Mouse (Mus musculus) stomach, embryonic 16.5 days (tissue): Measurements from ENCODE around the gene Frmd4a. TPM values are rescaled to one million over a fixed set of nuclear protein-coding genes. Genes with fewer than 3 reads are reported as not detected.

ENCODE experiments used
- ATAC-seq: fragments of 200-750 bp; cut with Nextera tagmentation; 2 replicates; pipeline ENCODE4 v1.8.0; 2017; ENCODE audit warnings: moderate number of reproducible peaks, moderate TSS enrichment; ENCODE audit not compliant: insufficient read depth, low FRiP score
- H3K27ac ChIP-seq: fragments of 300-500 bp; sonication (generic); 2 replicates; pipeline ENCODE4 v1.5.1; 2014; ENCODE audit warnings: low read length
- H3K27me3 ChIP-seq: fragments of 300-500 bp; sonication (generic); 2 replicates; pipeline ENCODE4 v1.6.1; 2014; ENCODE audit warnings: low read length, control low read depth, mixed read lengths; ENCODE audit not compliant: control insufficient read depth, insufficient read depth
- H3K36me3 ChIP-seq: fragments of 300-500 bp; sonication (generic); 2 replicates; pipeline ENCODE4 v1.6.1; 2014; ENCODE audit warnings: low read length; ENCODE audit not compliant: control insufficient read depth, insufficient read depth
- H3K4me1 ChIP-seq: fragments of 300-500 bp; sonication (generic); 2 replicates; pipeline ENCODE4 v1.6.1; 2014; ENCODE audit warnings: low read length, control low read depth, mixed read lengths; ENCODE audit not compliant: control insufficient read depth, insufficient read depth
- H3K4me2 ChIP-seq: fragments of 300-500 bp; sonication (generic); 2 replicates; pipeline ENCODE4 v1.6.1; 2014; ENCODE audit warnings: low read depth, low read length, mixed read lengths
- H3K4me3 ChIP-seq: fragments of 300-500 bp; sonication (generic); replicated peaks from 2 replicates; pipeline ENCODE4 v1.5.1; 2014; ENCODE audit warnings: mild to moderate bottlenecking, low read length
- H3K9ac ChIP-seq: fragments of 300-500 bp; sonication (generic); 2 replicates; pipeline ENCODE4 v1.6.1; 2014; ENCODE audit warnings: low read length
- H3K9me3 ChIP-seq: fragments of 300-500 bp; sonication (generic); replicated peaks from 2 replicates; pipeline ENCODE4 v1.6.1; 2016; ENCODE audit warnings: low read length, control low read depth; ENCODE audit not compliant: control insufficient read depth
- WGBS: fragments of 180-500 bp; shearing (Covaris S2); extraction: QIAGEN DNeasy Blood & Tissue Kit; methylation state at CpG from one replicate; pipeline ENCODE4 v1.1.7; 2014; 5-methylcytosine and 5-hydroxymethylcytosine counted together
- polyA plus RNA-seq: library from polyadenylated mRNA; unstranded; fragments of >200 nt; fragmentation: Nextera tagmentation; extraction: Ambion mirVana; gene quantifications from 2 replicates; pipeline ENCODE4 v1.2.1, GENCODE M21; 2015

Gene Frmd4a
- polyA plus RNA-seq, 1 experiment from 2014 or later, result 19.6 TPM

- Histone ChIP-seq H3K27me3 (no peaks in the 10 kb centered on the region), H3K9me3 (no peaks in the 10 kb centered on the region), H3K4me3 (no peak overlapping the region), H3K27ac (no peak overlapping the region), H3K9ac (no peak overlapping the region), H3K36me3 (no peaks in the 10 kb centered on the region), H3K4me2 (no peak overlapping the region), H3K4me1 (peaks cover 24% of the 10 kb centered on the region)
- ATAC-seq, result no peak
- 66% methylated on average over 10 of the region's 10 CpGs for WGBS
Measured at GRCm38 (mm10) chr2:4296881-4297280, 279.4 kb downstream of the Frmd4a start.

DNA sequence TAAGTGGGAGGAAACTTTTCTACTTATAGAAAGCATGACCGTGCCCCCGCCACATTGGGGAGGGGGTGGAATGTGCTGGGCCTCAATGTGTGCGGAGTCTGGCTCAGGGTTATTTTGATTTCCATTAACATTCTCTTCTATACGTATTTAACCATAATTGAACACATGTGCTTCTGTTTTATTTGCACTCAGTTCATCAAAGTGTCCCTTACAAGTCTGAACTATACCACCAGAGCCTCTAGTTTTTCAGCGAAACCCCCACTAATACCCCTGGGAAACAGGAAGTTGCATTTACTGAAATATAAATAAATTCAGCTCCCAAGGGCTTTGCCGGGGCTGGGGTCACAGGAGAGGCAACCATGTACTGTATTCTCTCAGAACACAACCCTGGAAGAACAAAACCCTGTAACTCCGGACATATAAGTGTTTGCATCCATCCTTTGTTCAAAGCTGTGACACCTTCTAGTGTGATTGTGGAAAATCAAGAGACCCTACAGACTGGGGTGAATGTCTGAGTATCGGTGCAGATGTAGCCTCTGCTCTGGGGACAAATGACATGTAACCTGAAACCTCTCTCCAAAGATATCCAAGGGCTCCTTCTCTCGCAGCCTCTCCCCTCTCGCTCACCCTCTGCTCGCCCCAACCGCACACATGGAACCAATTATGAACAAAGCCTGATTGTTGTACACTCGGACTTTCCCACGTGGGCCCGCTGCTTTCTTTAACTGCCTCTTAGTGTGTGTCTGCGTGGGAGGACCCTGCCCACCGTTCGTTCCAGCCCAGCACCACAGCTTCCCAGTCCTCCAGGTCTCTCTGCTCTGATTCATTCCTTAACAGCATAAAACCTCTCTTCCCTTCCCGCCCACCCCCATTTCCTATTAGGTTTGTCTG is 281.1 kb downstream of the Frmd4a start:
- peak; percentile 47 for ATAC-seq
- H3K36me3 ChIP-seq, result no peaks in the 10 kb centered on the region
- H3K4me1 ChIP-seq, result peaks cover 24% of the 10 kb centered on the region
- H3K4me3 ChIP-seq, result peak overlapping the region; percentile 19; the same call in 1 of the 2 replicates
- WGBS, result 7% methylated on average over 19 of the region's 19 CpGs
- H3K9ac ChIP-seq, result peak overlapping the region; percentile 60
- H3K27ac ChIP-seq, result peak overlapping the region; percentile 80
- peak overlapping the region; percentile 49 for H3K4me2 ChIP-seq
- H3K27me3 ChIP-seq, result no peaks in the 10 kb centered on the region
- no peaks in the 10 kb centered on the region for H3K9me3 ChIP-seq

GRCm38 (mm10) chr2:4299593-4299992 is 282.1 kb downstream of the Frmd4a start:
- H3K27me3 ChIP-seq, result no peaks in the 10 kb centered on the region
- no peak overlapping the region; the same call in 1 of the 2 replicates for H3K9ac ChIP-seq
- no peak overlapping the region for H3K4me3 ChIP-seq
- H3K27ac ChIP-seq, result peak overlapping the region; percentile 62; the same call in 1 of the 2 replicates
- 51% methylated on average over 12 of the region's 12 CpGs for WGBS
- no peaks in the 10 kb centered on the region for H3K36me3 ChIP-seq
- peak overlapping the region; percentile 49; the same call in 1 of the 2 replicates for H3K4me2 ChIP-seq
- peaks cover 24% of the 10 kb centered on the region for H3K4me1 ChIP-seq
- H3K9me3 ChIP-seq, result no peaks in the 10 kb centered on the region
- no peak for ATAC-seq

GRCm38 (mm10) chr2:4300383-4300811 is 282.9 kb downstream of the Frmd4a start:
- no peaks in the 10 kb centered on the region for H3K36me3 ChIP-seq
- ATAC-seq, result peak; percentile 45; the same call in 1 of the 2 replicates
- H3K9me3 ChIP-seq, result no peaks in the 10 kb centered on the region
- peak overlapping the region; percentile 49 for H3K4me3 ChIP-seq
- peak overlapping the region; percentile 91 for H3K27ac ChIP-seq
- 15% methylated on average over 13 of the region's 13 CpGs for WGBS
- peak overlapping the region; percentile 70 for H3K4me2 ChIP-seq
- H3K27me3 ChIP-seq, result no peaks in the 10 kb centered on the region
- H3K9ac ChIP-seq, result peak overlapping the region; percentile 66
- H3K4me1 ChIP-seq, result peaks cover 24% of the 10 kb centered on the region

- peak overlapping the region; percentile 70 for H3K4me2 ChIP-seq
- 6% methylated on average over 8 of the region's 8 CpGs for WGBS
- peak overlapping the region; percentile 49 for H3K4me3 ChIP-seq
- no peak for ATAC-seq
- H3K27ac ChIP-seq, result peak overlapping the region; percentile 91
- H3K36me3 ChIP-seq, result no peaks in the 10 kb centered on the region
- peak overlapping the region; percentile 66 for H3K9ac ChIP-seq
- H3K27me3 ChIP-seq, result no peaks in the 10 kb centered on the region
- no peaks in the 10 kb centered on the region for H3K9me3 ChIP-seq
- peaks cover 24% of the 10 kb centered on the region for H3K4me1 ChIP-seq
Measured at GRCm38 (mm10) chr2:4300816-4301215, 283.3 kb downstream of the Frmd4a start.

- H3K27me3 ChIP-seq, result no peaks in the 10 kb centered on the region
- H3K4me3 ChIP-seq, result peak overlapping the region; percentile 49
- no peak for ATAC-seq
- H3K9ac ChIP-seq, result peak overlapping the region; percentile 72
- 15% methylated on average over 5 of the region's 6 CpGs for WGBS
- no peaks in the 10 kb centered on the region for H3K36me3 ChIP-seq
- H3K27ac ChIP-seq, result peak overlapping the region; percentile 74
- no peaks in the 10 kb centered on the region for H3K9me3 ChIP-seq
- peaks cover 24% of the 10 kb centered on the region for H3K4me1 ChIP-seq
- peak overlapping the region; percentile 70 for H3K4me2 ChIP-seq
Measured at GRCm38 (mm10) chr2:4301256-4301655, 283.7 kb downstream of the Frmd4a start.

GRCm38 (mm10) chr2:4301692-4302091 is 284.2 kb downstream of the Frmd4a start:
- H3K27me3 ChIP-seq, result no peaks in the 10 kb centered on the region
- peak overlapping the region; percentile 70 for H3K4me2 ChIP-seq
- H3K9ac ChIP-seq, result peak overlapping the region; percentile 72
- no peak for ATAC-seq
- H3K4me3 ChIP-seq, result peak overlapping the region; percentile 49
- WGBS, result 28% methylated on average over 7 of the region's 7 CpGs
- H3K27ac ChIP-seq, result peak overlapping the region; percentile 74
- no peaks in the 10 kb centered on the region for H3K9me3 ChIP-seq
- H3K4me1 ChIP-seq, result peaks cover 24% of the 10 kb centered on the region
- H3K36me3 ChIP-seq, result no peaks in the 10 kb centered on the region

DNA sequence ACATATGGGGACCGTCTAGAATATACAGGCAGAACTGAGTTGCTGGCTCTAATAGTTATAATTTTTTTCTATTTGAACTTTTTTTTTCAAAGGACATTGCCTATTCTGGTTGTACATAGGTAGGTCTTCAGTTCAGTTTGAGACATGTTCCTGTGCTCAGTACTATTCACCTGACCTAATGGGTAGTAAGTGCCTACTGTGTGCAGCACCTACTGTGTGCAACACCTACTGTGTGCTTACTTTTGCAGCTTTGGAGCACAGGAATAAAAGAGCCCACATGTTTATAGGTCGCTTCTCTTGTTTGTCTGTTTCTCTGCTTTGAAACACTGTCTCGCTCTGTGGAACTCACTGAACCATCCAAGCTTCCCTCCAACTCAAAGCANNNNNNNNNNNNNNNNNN is 284.6 kb downstream of the Frmd4a start:
- ATAC-seq, result no peak
- no peak overlapping the region for H3K27ac ChIP-seq
- peak overlapping the region; percentile 49 for H3K4me3 ChIP-seq
- peak overlapping the region; percentile 70 for H3K4me2 ChIP-seq
- no peaks in the 10 kb centered on the region for H3K36me3 ChIP-seq
- H3K9ac ChIP-seq, result no peak overlapping the region
- H3K4me1 ChIP-seq, result peaks cover 24% of the 10 kb centered on the region
- no peaks in the 10 kb centered on the region for H3K9me3 ChIP-seq
- WGBS, result 79% methylated on average over 3 of the region's 3 CpGs
- H3K27me3 ChIP-seq, result no peaks in the 10 kb centered on the region

DNA sequence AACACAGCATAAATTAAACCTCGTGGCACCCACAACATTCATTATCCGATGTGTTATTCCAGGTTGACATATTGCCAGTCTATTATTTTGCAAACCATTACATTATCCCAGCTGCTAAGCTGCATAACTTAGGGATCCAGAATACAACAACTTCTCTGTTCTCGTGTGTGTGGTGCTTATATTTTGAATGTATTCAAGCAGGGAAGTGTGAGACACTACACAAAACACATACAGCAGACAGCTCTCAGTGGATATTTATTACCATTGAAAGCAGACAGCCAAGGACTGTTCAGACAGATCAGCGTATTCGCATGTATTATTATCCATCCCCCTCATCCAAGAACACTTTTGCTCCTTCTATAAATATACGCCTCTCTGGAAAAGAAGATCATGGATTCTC is 289.6 kb downstream of the Frmd4a start:
- H3K4me2 ChIP-seq, result no peak overlapping the region
- no peaks in the 10 kb centered on the region for H3K36me3 ChIP-seq
- no peaks in the 10 kb centered on the region for H3K9me3 ChIP-seq
- H3K27ac ChIP-seq, result no peak overlapping the region
- H3K9ac ChIP-seq, result no peak overlapping the region
- H3K27me3 ChIP-seq, result no peaks in the 10 kb centered on the region
- H3K4me1 ChIP-seq, result no peaks in the 10 kb centered on the region
- no peak overlapping the region for H3K4me3 ChIP-seq
- 68% methylated on average over 6 of the region's 6 CpGs for WGBS
- ATAC-seq, result no peak
